Mouse (Mus musculus) thymus, postnatal 36 days (tissue): ENCODE measurements at regions not wholly inside any gene's neighbourhood (a gene's known extent, or its start where the extent isn't known, plus 50 kb on each side); places are given as distances from the start of the nearest gene placed in this dataset.

ENCODE experiments used
- DNase-seq, 2 experiments: peaks; one replicate each; pipeline ENCODE4 v3.0.0; 2022; ENCODE audit warnings: mixed read lengths in 2 of 2

GRCm38 (mm10) chr14:100457870-100458726 is 173.6 kb upstream of the Klf12 start:
- DNase-seq, result no peak

GRCm38 (mm10) chr14:100446130-100446529 is 161.7 kb upstream of the Klf12 start:
- DNase-seq, result no peak

DNA sequence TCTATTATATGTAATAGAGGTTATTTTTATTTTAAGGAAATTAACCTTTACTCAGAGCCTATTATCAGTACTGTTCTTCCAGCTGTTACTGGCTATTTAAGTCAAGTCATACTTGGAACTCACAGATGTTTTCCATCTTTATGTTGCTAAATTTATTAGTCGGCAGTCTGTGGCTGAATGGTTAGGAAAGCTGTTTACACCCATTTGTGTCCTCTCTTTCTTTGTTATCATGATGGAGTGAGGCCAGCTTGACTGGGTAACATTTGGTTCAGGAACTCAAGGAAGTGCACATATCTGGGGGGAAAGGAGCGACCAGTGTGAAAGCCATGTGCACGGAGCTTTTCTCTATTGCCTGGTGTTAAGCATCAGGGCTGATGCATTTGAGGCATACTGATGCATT is 160.4 kb upstream of the Klf12 start:
- no peak for DNase-seq

DNA sequence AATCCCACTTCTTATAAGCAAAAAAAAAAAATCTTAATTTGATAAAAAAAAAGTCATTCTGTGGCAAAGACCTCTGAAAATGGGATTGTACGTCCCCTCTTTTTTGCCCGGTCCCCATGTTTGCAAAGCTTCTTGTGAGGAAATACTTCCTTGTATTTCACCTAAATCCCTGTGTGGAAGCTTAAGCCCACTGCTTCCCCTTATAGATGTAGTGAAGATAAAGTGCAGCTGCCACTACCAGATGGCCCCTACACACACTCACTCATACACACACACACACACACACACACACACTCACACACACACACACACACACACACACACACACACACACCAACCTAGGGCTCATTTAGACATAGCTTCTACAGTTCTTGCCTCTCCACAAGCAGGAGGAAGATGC is 159.6 kb upstream of the Klf12 start:
- DNase-seq, result no peak

DNA sequence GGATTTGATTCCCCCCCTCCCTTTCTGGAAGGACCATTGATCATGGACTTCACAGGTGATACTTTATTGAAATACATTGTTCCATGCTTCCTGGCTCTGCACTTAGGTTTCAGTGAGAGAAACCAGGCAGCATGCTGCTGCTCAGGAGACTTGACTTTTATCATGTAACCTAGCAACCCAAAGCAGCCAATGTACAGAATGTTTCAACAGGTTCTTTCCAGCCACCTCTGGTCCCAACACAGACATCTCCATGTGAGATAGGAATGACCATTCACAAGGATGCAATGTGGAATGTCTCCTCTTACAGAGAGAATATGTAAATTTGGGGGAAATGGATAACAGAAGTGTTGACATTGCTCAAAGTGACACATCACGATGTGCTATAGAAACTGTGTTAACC is 153.1 kb upstream of the Klf12 start:
- no peak for DNase-seq

DNA sequence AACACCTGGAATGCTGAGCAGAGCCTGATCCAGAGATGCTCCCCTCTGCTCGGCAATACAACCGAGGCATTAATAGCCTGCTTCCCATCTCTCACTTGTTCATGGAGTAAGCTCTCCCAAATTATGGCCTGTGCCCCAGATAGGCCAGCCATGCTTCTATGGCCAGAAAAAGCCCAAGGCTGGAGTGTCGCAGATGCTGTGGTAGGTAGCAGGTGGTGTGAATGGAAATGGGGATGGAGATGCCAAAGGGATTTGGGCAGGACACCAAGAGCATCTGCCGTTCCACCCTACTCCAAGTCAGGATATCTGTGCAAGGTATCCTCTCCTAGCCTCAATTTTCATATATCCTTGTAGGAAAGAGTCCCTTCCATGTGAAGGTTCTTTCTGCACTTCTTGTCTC is 145.2 kb upstream of the Klf12 start:
- no peak for DNase-seq

DNA sequence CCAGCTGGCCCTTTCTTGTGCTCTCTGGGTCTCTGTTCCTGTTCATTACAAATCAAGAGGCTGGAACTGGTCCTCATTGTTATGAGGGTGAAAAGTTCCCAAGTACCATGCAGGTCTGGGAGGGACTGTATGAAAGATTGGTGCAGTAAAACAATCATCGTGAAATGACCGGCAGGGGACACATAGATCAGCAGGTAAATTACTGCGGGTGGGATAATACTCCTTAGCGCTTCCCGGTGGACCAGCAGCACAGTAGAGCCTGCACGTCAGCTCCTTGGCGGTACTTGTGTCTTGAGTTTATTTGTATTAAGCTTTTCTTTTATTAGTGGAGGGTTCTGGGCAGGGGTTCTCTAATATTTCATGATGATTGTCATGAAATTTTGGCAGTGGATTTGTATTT is 141.9 kb upstream of the Klf12 start:
- DNase-seq, result no peak

DNA sequence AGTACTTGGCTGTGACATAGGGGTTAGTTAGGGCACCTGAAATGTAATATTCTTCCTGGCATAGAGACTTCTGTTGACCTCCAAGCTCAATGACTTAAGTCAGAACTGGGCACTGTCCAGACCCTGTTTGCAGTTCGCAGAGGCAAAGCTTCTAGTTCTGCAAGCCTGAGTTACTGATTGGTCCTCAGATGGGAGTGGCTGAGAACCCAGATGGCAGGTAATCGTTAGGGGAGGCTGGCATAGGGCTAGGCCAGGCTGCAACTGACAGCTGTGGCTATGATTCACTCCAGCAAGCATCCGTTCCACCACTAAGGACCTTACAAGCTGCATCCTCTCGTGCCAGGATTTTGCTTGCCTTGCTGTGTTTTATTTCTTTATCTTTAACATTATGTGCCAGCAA is 139.3 kb upstream of the Klf12 start:
- DNase-seq, result no peak

DNA sequence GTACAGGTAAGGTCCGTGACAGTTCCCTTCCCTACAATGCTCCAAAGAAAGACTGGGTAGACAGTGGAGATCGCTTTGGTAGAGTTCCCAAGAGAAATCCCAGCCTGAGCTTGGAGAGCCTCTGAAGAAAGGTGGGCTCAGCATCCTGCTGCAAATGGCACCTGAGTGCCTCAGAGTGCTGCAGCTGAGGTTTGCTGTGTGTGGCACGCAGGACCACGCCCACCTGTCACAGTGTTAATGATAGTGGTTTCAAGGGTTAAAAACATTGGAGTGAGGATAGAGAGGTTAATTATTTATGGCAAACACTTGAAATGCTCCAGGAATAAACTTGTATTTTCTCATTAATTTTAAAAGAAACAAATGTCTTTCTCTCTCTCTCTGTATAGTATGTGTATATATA is 137.2 kb upstream of the Klf12 start:
- no peak for DNase-seq

DNA sequence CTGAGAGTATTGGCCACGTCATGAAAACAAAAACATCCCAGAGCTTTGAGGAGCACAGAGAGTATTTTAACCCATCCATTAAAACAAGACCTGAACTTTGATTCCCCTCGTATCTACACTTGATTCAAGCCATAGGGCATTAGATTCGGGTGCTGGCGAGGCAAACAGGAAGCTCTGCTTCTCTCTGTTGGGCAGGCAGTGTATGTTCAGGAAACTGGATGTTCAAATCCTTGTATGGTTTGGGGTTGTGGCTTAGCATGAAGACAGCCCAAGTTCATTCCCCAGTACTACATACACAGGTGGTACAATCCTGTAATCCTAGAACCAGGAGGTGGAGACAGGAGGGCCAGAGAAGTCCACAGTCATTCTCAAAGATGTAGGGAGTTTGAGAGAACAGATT is 130.6 kb upstream of the Klf12 start:
- no peak for DNase-seq

GRCm38 (mm10) chr14:100412211-100412610 is 127.7 kb upstream of the Klf12 start:
- no peak for DNase-seq

DNA sequence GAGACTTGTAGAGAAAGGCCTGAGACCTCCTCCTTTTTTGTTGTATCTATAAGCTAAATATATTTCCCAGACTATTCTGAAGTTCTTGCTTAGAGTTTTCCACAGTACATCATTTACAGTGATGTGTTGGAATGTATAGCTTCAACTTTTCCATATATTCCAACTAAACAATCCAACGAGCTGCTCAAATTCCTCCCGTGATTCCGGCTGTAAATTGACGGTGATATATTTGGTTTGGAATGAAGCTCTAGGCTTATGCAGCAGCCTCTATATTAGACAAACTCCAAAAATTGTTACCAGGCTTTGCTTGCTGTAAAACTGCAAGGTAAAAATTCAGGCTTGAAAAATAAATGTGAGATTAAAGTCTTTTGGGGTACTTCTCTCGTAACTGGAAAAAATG is 112.7 kb upstream of the Klf12 start:
- no peak for DNase-seq

DNA sequence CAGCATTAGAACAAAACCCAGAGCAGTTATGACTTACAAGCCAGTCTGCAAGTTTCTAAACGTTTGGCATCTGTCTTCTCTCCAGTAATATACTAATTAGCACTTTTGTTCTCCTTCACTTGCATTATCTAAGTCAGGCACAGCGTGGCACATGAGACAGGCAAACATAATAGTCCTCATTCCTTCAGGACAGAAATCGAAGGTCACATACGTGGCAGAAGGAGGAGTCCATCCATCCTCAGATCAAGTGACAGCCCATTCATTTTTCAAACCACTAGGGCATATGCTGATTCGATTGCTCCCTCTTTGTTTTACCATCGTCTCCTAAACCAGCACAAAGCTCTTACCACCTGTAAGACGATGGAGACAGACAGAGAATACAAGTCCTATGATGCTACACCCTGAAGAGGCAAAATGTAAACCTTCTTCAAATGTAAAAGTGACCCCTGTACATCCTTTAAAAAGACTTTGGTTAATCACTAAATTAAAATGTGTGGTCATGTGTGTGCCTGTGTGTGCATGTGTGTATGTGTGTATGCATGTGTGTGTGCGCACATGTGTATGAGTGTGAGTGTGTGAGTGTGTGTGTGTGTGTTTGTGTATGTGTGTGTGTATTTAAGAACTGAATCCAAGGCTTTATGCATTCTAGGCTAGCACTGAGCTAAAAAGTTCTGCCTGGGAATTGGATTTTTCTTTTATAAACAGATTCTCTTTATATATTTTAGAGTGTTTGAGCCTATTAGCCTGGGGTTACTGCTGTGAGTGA is 90.9 kb upstream of the Klf12 start:
- no peak for DNase-seq

DNA sequence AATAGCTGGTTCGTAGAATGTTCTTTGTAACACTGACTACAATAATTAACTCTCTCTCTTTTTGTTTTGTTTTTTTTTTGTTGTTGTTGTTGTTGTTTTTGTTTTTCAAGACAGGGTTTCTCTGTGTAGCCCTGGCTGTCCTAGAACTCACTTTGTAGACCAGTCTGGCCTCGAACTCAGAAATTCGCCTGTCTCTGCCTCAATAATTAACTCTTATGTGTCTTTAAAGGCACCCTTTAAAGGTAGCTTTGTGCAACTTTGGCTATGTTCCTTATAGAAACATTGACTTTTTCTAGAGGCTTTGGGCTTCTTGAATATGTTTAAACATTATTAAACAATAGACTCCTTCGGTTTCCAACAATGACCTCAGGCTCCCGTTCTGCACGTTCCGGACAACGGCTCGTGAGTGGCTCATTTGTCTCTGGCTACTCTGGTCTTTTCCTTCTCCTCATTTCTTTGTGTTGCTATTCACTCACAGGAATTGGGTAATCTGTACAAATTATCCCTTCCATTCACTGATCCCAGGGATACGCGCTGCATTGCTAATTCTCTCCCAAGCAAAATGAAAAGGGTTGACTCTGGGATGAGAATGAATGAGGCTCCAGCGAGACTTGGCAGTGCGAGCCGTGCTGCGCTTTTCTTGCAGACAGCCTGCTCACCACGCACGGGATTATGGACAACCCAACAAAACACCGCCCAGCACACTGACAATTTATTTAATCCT is 90.2 kb upstream of the Klf12 start:
- DNase-seq, result no peak

DNA sequence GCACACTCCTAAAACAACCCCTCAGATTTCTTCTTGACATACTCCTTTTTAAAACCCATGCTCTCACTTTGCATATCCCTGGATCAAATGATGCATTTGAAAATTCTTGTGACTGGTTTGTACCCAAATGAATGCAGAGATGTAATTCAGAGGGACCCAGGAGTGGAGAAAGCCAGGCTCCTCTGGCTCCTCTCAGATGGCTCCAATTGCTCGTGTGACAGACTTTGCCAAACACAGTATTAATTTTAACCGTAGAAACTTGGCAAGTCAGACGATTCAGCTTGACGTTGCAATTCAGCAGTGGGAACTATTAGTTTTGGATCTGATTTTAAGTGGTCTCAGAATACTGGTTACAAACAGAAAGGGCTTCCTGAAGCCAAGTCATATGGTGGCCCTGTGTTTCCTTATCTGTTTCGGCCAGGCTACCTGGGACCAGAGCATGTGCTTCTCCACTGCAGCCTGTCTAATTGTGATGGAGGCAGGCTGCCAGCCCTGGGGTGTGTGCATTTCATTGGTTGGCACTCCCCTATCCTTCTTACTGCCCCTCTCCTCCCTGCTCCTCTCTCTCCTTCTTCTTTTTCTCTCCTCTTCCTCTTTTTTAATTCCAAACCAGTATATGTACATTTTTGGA is 81.9 kb upstream of the Klf12 start:
- DNase-seq, result no peak

GRCm38 (mm10) chr14:100362786-100363185 is 78.3 kb upstream of the Klf12 start:
- DNase-seq, result no peak

- no peak for DNase-seq
These were observed 77.0 kb upstream of the Klf12 start for GRCm38 (mm10) chr14:100361346-100362029.

DNA sequence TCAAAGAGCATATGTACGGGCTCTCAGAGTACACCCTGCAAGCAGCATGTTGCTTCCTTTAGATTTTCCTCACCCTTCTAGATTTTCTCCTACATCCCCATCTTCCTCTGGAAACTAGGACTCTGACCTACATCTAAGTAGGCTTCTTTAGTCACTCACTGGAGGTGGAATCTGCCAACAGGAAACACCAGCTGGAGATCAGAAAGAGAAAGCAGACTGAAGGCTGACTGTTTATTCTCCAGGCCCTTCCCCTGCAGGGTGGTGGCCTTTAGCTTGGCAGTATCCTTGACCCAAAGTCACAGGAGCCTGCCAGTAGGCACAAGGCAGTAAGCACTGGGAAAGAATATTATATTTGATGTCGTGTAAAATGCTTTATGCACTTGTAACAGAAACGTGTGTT is 75.4 kb upstream of the Klf12 start:
- DNase-seq, result no peak

DNA sequence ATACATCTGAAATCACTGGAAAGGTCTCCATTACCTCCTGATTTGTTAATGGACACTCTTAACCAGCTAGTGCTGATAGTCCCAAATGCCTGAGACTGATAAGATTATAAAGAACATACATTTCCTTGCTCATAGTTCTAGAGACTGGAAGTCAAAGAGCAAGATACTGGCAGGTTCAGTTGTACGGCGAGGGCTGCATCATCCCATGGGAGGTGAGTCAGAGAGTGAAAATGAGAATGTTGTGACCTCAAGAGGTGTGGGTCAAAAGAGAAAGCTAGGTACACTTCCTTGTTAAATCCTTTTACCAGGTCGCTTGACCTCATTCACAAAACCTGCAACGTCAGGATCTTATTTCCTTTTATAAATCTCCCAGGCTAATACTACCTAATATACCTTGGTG is 72.7 kb upstream of the Klf12 start:
- DNase-seq, result no peak

DNA sequence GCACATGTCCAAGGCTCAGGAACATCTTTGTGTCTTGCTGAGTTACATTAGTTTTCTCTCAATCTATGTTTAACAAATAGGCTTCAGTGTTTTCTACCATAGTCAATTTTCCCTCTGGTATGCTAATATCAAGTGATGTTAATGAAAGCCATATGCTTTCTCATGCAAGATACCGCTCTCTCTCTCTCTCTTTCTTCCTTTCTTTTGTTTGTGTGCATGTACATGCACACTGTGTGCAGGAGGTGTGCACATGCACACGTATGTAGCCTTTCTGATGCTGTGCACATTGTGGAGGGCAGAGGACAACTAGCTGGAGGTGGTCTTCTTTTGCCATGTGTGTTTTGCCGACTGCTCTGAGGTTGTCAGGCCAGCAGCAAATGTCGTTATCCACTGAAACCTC is 69.0 kb upstream of the Klf12 start:
- no peak for DNase-seq

DNA sequence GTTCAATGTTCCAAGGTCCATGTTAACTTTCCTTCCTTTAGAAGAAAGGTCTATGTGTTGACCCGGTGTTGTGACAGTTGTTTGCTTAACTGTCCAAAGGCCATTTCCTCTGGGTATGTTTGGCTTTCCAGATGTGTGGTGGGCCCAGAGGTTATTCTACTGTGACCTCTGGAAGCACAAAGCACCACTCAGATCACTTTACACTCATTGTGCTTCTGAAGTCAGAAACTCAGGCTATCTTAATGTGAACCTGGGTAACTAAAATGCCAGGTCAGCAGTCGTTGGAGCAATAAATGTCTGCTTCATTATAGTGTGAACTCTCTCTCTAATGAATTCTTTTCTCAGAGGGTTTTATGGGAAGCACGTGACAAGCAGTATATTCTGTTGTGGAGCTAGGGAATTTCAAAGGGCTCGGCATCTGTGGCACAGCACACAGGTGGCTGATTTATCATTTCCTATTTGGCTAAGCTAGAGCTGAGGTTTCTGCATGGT is 68.5 kb upstream of the Klf12 start:
- no peak for DNase-seq

- DNase-seq, result no peak
These were observed 66.5 kb upstream of the Klf12 start for GRCm38 (mm10) chr14:100351004-100351403.
